Mouse (Mus musculus): ENCODE data around the gene Wwox. TPM values are rescaled to one million over a fixed set of nuclear protein-coding genes. Genes with fewer than 3 reads are reported as not detected.

Gene Wwox
- polyA plus RNA-seq, 1 experiment from 2014 or later = 13.3 TPM

DNA sequence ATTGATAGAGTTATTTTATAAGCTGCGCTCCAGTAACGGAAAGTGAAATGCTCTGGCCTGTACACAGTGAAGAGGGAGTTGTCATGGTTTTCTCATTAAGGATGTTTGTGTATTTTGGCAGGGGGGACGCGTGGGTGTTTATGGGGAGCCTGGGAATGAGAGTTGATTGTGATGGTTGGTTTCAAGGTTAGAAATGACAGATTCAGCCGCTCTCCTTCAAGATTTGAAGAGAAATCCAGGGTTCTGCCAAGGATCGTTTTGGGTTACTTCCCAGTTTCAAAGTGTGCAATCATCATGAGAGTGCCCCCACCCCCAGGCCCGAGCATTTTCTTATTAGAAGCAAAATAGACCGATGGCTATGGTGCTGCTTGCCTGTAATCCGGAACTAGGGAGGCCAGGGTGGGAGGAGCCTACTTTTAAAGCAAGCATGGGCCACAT, 231.8 kb downstream of the Wwox start:
- Histone ChIP-seq H3K9ac (ENCODE audit: low read depth, low read length) (no peak overlapping the region), H3K4me3 (ENCODE audit: low read depth, low read length) (no peak overlapping the region), H3K36me3 (ENCODE audit: control insufficient read depth, insufficient read depth, low read length) (no peaks in the 10 kb centered on the region), H3K9me3 (replicated peaks; ENCODE audit: control insufficient read depth, low read length, poor library complexity, severe bottlenecking) (no peaks in the 10 kb centered on the region), H3K27me3 (ENCODE audit: control insufficient read depth, insufficient read depth, low read depth, low read length) (no peaks in the 10 kb centered on the region), H3K27ac (ENCODE audit: low read length) (no peak overlapping the region), H3K4me1 (ENCODE audit: control insufficient read depth, insufficient read depth, low read length) (no peaks in the 10 kb centered on the region), H3K4me2 (ENCODE audit: low read length) (no peak overlapping the region)
- no peak for ATAC-seq
- WGBS = 79% methylated on average over 9 of the region's 9 CpGs

DNA sequence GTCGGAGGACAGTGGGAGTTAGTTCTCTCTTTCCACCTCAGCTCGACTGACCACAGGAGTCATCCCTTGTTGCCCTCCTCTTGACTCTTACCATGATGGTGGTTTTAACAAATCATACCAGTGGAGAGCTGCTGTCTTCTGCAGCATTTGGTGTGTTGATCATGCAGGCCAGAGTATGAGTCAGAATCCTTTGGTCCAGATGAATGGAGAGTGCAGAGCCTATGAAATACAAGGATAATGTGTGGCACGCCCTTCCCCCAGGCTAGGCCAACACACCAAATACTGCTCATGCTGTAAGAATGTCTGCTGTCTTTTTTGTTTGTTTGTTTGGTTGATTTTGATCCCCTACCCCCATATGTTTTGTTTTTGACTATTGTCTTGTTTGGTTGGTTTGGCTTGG, 234.0 kb downstream of the Wwox start:
- Histone ChIP-seq H3K9me3 (replicated peaks; ENCODE audit: control insufficient read depth, low read length, poor library complexity, severe bottlenecking) (no peaks in the 10 kb centered on the region), H3K4me1 (ENCODE audit: control insufficient read depth, insufficient read depth, low read length) (no peaks in the 10 kb centered on the region), H3K4me3 (ENCODE audit: low read depth, low read length) (no peak overlapping the region), H3K9ac (ENCODE audit: low read depth, low read length) (no peak overlapping the region), H3K27ac (ENCODE audit: low read length) (no peak overlapping the region), H3K4me2 (ENCODE audit: low read length) (no peak overlapping the region), H3K36me3 (ENCODE audit: control insufficient read depth, insufficient read depth, low read length) (no peaks in the 10 kb centered on the region), H3K27me3 (ENCODE audit: control insufficient read depth, insufficient read depth, low read depth, low read length) (no peaks in the 10 kb centered on the region)
- 94% methylated on average over 3 of the region's 3 CpGs for WGBS
- ATAC-seq = no peak

DNA sequence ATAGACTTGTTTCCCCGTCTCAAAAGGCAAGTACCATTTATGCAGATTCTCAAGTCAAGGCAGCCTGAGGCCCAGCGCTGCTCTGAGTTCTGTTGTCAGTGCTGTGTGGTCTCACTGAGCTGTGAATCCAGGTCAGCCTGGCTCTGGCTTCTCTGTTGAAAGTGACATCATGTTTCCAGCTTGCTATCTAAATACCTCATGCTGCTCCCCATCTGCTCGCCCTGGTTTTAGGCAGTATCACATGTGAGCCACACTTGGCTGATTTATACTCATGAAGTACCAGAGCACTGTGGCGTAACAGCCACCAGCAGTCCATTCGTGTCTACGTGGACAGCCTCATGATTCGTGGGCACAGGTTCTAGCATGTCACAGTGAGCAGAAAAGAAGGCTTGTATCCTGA, 235.7 kb downstream of the Wwox start:
- ATAC-seq = no peak
- no peak overlapping the region for H3K4me2 ChIP-seq (ENCODE audit: low read length)
- WGBS = 89% methylated on average over 7 of the region's 7 CpGs

DNA sequence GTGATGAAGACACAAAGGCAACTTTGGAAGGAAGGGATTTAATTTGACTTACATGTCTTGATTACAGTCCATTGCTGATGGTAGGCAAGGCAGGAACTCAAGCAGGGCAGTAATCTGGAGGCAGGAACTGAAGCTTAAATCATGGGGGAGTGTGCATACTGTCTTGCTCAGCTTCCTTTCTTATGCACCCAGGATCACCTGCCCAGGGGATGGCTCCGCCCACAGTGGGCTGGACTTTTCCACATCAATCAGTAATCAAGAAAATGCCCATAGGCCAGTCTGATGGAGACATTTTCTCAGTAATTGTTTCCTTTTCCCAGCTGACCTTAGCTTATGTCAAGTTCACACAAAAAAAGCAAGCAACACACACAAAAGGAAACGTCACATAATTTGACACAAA, 237.5 kb downstream of the Wwox start:
- no peaks in the 10 kb centered on the region for H3K27me3 ChIP-seq (ENCODE audit: control insufficient read depth, insufficient read depth, low read depth, low read length)
- no peak overlapping the region for H3K4me3 ChIP-seq (ENCODE audit: low read depth, low read length)
- H3K9me3 ChIP-seq (replicated peaks; ENCODE audit: control insufficient read depth, low read length, poor library complexity, severe bottlenecking) = no peaks in the 10 kb centered on the region
- no peak for ATAC-seq
- H3K36me3 ChIP-seq (ENCODE audit: control insufficient read depth, insufficient read depth, low read length) = no peaks in the 10 kb centered on the region
- 97% methylated on average over 2 of the region's 2 CpGs for WGBS
- H3K4me1 ChIP-seq (ENCODE audit: control insufficient read depth, insufficient read depth, low read length) = no peaks in the 10 kb centered on the region; the same call in 1 of the 2 replicates
- no peak overlapping the region for H3K4me2 ChIP-seq (ENCODE audit: low read length)
- H3K9ac ChIP-seq (ENCODE audit: low read depth, low read length) = no peak overlapping the region
- H3K27ac ChIP-seq (ENCODE audit: low read length) = no peak overlapping the region

More for the DNA sequence above, 235.7 kb downstream of the Wwox start:
- no peak overlapping the region for H3K27ac ChIP-seq (ENCODE audit: low read length)
- no peaks in the 10 kb centered on the region for H3K4me1 ChIP-seq (ENCODE audit: control insufficient read depth, insufficient read depth, low read length)
- H3K27me3 ChIP-seq (ENCODE audit: control insufficient read depth, insufficient read depth, low read depth, low read length) = no peaks in the 10 kb centered on the region
- no peak overlapping the region for H3K9ac ChIP-seq (ENCODE audit: low read depth, low read length)
- H3K4me3 ChIP-seq (ENCODE audit: low read depth, low read length) = no peak overlapping the region
- H3K36me3 ChIP-seq (ENCODE audit: control insufficient read depth, insufficient read depth, low read length) = no peaks in the 10 kb centered on the region
- no peaks in the 10 kb centered on the region for H3K9me3 ChIP-seq (replicated peaks; ENCODE audit: control insufficient read depth, low read length, poor library complexity, severe bottlenecking)

DNA sequence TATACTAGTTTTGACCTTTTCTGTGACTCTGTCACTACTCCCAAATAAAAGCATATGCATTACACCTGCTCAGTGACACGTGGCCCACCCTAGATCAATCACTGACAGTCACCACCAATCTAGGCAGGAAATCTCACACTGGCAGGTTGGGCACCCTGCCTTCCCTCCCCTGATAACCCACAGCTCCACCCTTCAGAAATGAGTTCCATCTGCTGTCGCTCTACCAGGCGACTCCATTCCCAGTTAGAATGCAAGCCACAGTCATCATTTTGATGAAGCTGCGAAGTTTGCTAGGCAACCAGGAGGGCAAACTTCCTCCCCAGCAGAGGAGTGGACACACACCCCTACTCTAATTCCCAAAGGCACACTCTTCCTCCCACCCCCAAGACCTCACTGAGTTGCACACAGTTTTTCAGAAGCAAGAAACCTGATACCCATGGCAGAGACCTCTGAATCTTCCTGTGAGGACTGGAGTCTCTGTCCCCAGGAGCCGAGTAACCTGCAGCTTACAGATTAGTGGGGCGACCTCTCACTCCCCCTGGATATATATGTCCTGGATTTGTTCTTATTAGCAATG, 238.2 kb downstream of the Wwox start:
- Histone ChIP-seq H3K9me3 (replicated peaks; ENCODE audit: control insufficient read depth, low read length, poor library complexity, severe bottlenecking) (no peaks in the 10 kb centered on the region), H3K9ac (ENCODE audit: low read depth, low read length) (no peak overlapping the region), H3K27me3 (ENCODE audit: control insufficient read depth, insufficient read depth, low read depth, low read length) (no peaks in the 10 kb centered on the region), H3K4me2 (ENCODE audit: low read length) (no peak overlapping the region), H3K27ac (ENCODE audit: low read length) (no peak overlapping the region), H3K4me1 (ENCODE audit: control insufficient read depth, insufficient read depth, low read length) (no peaks in the 10 kb centered on the region; the same call in 1 of the 2 replicates), H3K36me3 (ENCODE audit: control insufficient read depth, insufficient read depth, low read length) (no peaks in the 10 kb centered on the region), H3K4me3 (ENCODE audit: low read depth, low read length) (no peak overlapping the region)
- no peak for ATAC-seq
- WGBS = 73% methylated on average over 6 of the region's 6 CpGs

DNA sequence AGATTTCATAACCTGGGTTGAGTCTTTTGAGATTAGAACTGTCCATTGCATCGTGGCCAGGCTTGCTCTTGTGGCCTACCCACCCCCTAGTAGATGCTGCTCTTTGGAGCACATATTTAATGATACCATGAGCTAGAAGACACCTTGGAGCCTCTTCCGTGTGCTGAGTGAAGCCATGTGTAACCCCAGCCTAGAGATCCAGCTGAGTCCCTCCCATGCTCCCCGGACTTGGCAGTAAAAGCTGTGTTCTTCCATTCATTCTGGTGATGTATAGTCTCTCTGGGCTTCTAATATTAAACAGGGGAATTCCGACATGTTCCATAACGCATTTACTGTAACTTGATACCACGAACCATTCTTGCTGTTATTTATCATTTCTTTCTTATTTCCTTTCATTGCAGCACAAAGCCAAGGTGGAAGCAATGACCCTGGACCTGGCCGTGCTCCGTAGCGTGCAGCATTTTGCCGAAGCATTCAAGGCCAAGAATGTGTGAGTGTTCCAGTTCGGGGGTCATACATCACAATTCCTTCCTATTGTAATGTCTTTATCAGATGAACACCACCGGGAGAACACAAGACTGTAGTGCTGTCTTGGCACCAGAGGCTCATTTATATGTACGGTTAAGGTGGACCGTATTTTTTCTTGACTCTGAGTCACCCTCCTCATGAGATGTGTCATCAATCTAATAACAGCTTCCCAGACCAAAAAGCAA, 240.1 kb downstream of the Wwox start:
- Histone ChIP-seq H3K4me1 (ENCODE audit: control insufficient read depth, insufficient read depth, low read length) (no peaks in the 10 kb centered on the region; the same call in 1 of the 2 replicates), H3K27me3 (ENCODE audit: control insufficient read depth, insufficient read depth, low read depth, low read length) (no peaks in the 10 kb centered on the region), H3K4me2 (ENCODE audit: low read length) (no peak overlapping the region), H3K9me3 (replicated peaks; ENCODE audit: control insufficient read depth, low read length, poor library complexity, severe bottlenecking) (no peaks in the 10 kb centered on the region), H3K4me3 (ENCODE audit: low read depth, low read length) (no peak overlapping the region), H3K27ac (ENCODE audit: low read length) (no peak overlapping the region), H3K9ac (ENCODE audit: low read depth, low read length) (no peak overlapping the region), H3K36me3 (ENCODE audit: control insufficient read depth, insufficient read depth, low read length) (no peaks in the 10 kb centered on the region)
- 86% methylated on average over 14 of the region's 14 CpGs for WGBS
- ATAC-seq = no peak

DNA sequence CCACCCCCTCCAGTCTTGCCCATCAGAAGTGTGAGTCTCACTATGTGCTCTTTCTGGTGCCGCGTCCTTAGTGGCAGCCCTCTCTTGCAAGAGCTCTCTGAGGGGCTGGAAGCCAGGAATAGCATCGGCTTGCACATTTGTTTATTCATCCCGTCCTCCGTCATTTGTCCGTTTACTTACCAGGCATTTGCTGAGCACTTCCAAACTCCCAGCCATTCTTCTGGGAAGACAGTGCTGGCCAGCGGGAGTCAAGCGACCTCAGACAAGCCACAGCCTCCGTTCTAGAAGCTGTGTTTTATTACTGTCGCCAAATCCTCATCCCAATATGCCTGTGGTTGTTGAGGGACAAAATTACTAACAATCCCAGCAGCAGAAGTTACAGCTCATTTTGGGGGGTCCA, 241.7 kb downstream of the Wwox start:
- H3K4me2 ChIP-seq (ENCODE audit: low read length) = no peak overlapping the region
- no peaks in the 10 kb centered on the region for H3K9me3 ChIP-seq (replicated peaks; ENCODE audit: control insufficient read depth, low read length, poor library complexity, severe bottlenecking)
- H3K9ac ChIP-seq (ENCODE audit: low read depth, low read length) = no peak overlapping the region
- H3K4me3 ChIP-seq (ENCODE audit: low read depth, low read length) = no peak overlapping the region
- H3K27ac ChIP-seq (ENCODE audit: low read length) = no peak overlapping the region
- no peak for ATAC-seq
- 83% methylated on average over 10 of the region's 10 CpGs for WGBS
- no peaks in the 10 kb centered on the region for H3K36me3 ChIP-seq (ENCODE audit: control insufficient read depth, insufficient read depth, low read length)
- no peaks in the 10 kb centered on the region for H3K27me3 ChIP-seq (ENCODE audit: control insufficient read depth, insufficient read depth, low read depth, low read length)
- H3K4me1 ChIP-seq (ENCODE audit: control insufficient read depth, insufficient read depth, low read length) = no peaks in the 10 kb centered on the region; the same call in 1 of the 2 replicates

DNA sequence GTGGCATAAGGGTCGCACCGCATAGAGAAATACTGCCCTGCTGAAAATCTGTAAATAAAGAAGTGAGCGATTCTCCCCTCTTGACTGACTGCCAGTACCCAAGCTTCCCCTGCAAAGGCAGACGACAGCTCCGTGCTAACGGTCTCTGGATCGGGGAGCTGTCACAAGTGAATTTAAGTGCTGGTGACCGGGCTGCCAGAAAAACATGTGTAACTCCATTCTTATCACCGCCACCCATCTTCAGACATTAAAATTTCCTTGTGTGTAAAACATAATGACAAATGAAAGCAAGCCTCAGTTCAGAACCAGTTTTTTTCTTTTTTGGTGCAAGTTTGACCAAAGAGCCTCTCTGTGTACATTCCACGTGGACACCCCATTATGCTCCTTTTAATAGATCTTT, 242.7 kb downstream of the Wwox start:
- 55% methylated on average over 10 of the region's 10 CpGs for WGBS

DNA sequence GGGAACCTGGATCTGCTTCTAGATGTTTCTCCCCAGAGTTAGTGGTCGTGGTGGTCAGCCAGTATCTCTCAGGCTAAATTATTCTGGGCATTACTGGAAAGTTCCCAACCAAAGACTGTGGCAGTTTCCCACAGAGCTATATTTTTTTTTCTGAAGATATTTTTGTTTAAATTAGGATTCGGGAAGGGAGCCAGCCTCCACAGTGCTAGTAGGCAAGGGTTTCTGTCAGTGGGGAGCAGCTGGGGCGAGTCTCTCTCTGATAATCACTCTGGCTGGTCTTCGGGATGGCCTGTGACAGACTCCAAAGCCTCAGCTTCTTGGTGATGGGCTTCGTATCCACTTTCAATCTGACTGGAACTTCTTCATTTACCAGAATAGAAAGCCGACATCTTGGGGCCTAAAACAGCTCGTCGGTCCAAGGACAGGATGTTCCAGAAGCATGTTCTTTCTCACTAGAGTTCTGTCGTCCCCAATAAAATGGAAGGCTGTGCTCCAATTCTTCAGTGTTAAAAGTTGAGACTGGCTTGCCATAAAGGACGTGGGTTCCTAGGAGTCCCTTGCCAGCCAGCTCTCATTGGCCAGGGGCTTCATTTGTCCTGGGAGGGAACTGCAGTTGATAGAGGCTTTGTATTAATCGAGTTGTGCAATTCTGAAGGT, 244.7 kb downstream of the Wwox start:
- no peaks in the 10 kb centered on the region for H3K27me3 ChIP-seq (ENCODE audit: control insufficient read depth, insufficient read depth, low read depth, low read length)
- no peak overlapping the region for H3K4me2 ChIP-seq (ENCODE audit: low read length)
- H3K36me3 ChIP-seq (ENCODE audit: control insufficient read depth, insufficient read depth, low read length) = no peaks in the 10 kb centered on the region
- no peaks in the 10 kb centered on the region for H3K9me3 ChIP-seq (replicated peaks; ENCODE audit: control insufficient read depth, low read length, poor library complexity, severe bottlenecking)
- 87% methylated on average over 11 of the region's 11 CpGs for WGBS
- H3K4me1 ChIP-seq (ENCODE audit: control insufficient read depth, insufficient read depth, low read length) = no peaks in the 10 kb centered on the region; the same call in 1 of the 2 replicates
- H3K27ac ChIP-seq (ENCODE audit: low read length) = no peak overlapping the region
- H3K4me3 ChIP-seq (ENCODE audit: low read depth, low read length) = no peak overlapping the region
- ATAC-seq = no peak
- no peak overlapping the region for H3K9ac ChIP-seq (ENCODE audit: low read depth, low read length)

More for the DNA sequence above, 242.7 kb downstream of the Wwox start:
- Histone ChIP-seq H3K36me3 (ENCODE audit: control insufficient read depth, insufficient read depth, low read length) (no peaks in the 10 kb centered on the region), H3K4me1 (ENCODE audit: control insufficient read depth, insufficient read depth, low read length) (no peaks in the 10 kb centered on the region; the same call in 1 of the 2 replicates), H3K27ac (ENCODE audit: low read length) (no peak overlapping the region), H3K4me3 (ENCODE audit: low read depth, low read length) (no peak overlapping the region), H3K27me3 (ENCODE audit: control insufficient read depth, insufficient read depth, low read depth, low read length) (no peaks in the 10 kb centered on the region), H3K4me2 (ENCODE audit: low read length) (no peak overlapping the region), H3K9me3 (replicated peaks; ENCODE audit: control insufficient read depth, low read length, poor library complexity, severe bottlenecking) (no peaks in the 10 kb centered on the region), H3K9ac (ENCODE audit: low read depth, low read length) (no peak overlapping the region)
- no peak for ATAC-seq

Measured in midbrain, embryonic 16.5 days (tissue).